Mouse (Mus musculus): ENCODE measurements around the gene Glyctk.

GRCm38 (mm10) chr9:106156419-106156818 is 1.5 kb downstream of the Glyctk start:
- TF ChIP-seq CHD2 (IDR thresholded peaks at IDR 0.05; ENCODE audit: low read depth, low read length) (no peak), MAFK (IDR thresholded peaks at IDR 0.05; ENCODE audit: insufficient read depth, low read depth, low read length) (no peak), HCFC1 (IDR thresholded peaks at IDR 0.05; ENCODE audit: borderline replicate concordance, insufficient read depth, low read length) (no peak)

All from ES-E14 (cell line).